Mouse (Mus musculus) CH12.LX (cell line): ENCODE results near the gene Pex3. TPM values are rescaled to one million over a fixed set of nuclear protein-coding genes. Genes with fewer than 3 reads are reported as not detected.

Experiments
- DNase-seq: peaks from one replicate; pipeline ENCODE4 v3.0.0-alpha.2; 2013; ENCODE audit errors: extremely low read depth
- H3K27ac ChIP-seq: 2 replicates; pipeline ENCODE4 v1.5.1; 2012; ENCODE audit warnings: low read depth, mild to moderate bottlenecking, control low read depth, moderate library complexity; ENCODE audit not compliant: insufficient read depth
- H3K27me3 ChIP-seq: replicated peaks from 2 replicates; pipeline ENCODE3; 2012; ENCODE audit warnings: inconsistent platforms
- H3K36me3 ChIP-seq, 2 experiments: replicated peaks in 1 of 2; 2 replicates each; pipeline versions ENCODE3 to v1.6.1; 2012; ENCODE audit warnings: inconsistent platforms in 1 of 2, low read length in 1 of 2, mild to moderate bottlenecking in 1 of 2, mixed read lengths in 1 of 2, moderate library complexity in 1 of 2; ENCODE audit not compliant: control insufficient read depth in 1 of 2, insufficient read depth in 1 of 2
- H3K4me1 ChIP-seq, 2 experiments: 2 replicates each; pipeline ENCODE4 v1.6.1; 2012; ENCODE audit warnings: inconsistent platforms in 1 of 2, moderate library complexity in 1 of 2; ENCODE audit not compliant: insufficient read depth in 2 of 2, control insufficient read depth in 1 of 2
- H3K4me2 ChIP-seq: 2 replicates; pipeline ENCODE4 v1.6.1; 2012; ENCODE audit warnings: low read depth, mild to moderate bottlenecking, control low read depth; ENCODE audit not compliant: poor library complexity, insufficient read depth, severe bottlenecking
- H3K4me3 ChIP-seq, 3 experiments: fragments of 150-350 bp in 1 of 3; sonication (generic) in 1 of 3; replicated peaks in 1 of 3; 2 replicates each; pipeline versions ENCODE3 to v1.5.1; 2011 to 2012; ENCODE audit warnings: low read depth in 2 of 3, low read length in 2 of 3, mild to moderate bottlenecking in 2 of 3, moderate library complexity in 2 of 3, control low read depth in 1 of 3, improper control_type of control experiment in 1 of 3, inconsistent platforms in 1 of 3, mixed read lengths in 1 of 3; ENCODE audit not compliant: poor library complexity in 1 of 3
- H3K79me2 ChIP-seq: replicated peaks from 2 replicates; pipeline ENCODE4 v1.6.1; 2012; ENCODE audit warnings: mild to moderate bottlenecking, moderate library complexity; ENCODE audit not compliant: control insufficient read depth, poor library complexity, insufficient read depth, severe bottlenecking; ENCODE audit errors: extremely low read depth
- H3K9ac ChIP-seq: 2 replicates; pipeline ENCODE4 v1.6.1; 2012; ENCODE audit warnings: low read depth, mild to moderate bottlenecking, control low read depth, moderate library complexity; ENCODE audit not compliant: insufficient read depth
- H3K9me3 ChIP-seq: replicated peaks from 2 replicates; pipeline ENCODE3; 2012; ENCODE audit warnings: low read length, inconsistent platforms, mixed read lengths
- CHD1 ChIP-seq: IDR thresholded peaks from 2 replicates; pipeline ENCODE4 v1.6.1; 2012; ENCODE audit warnings: low read depth, low read length, improper control_type of control experiment, inconsistent platforms
- CHD2 ChIP-seq: IDR thresholded peaks from 2 replicates; pipeline ENCODE4 v1.6.1; 2011; ENCODE audit warnings: low read length, improper control_type of control experiment
- CTCF ChIP-seq, 2 experiments: IDR thresholded peaks in 1 of 2; conservative IDR thresholded peaks in 1 of 2; 2 replicates each; pipeline ENCODE4 v1.5.1; 2011 to 2012; ENCODE audit warnings: low read depth in 2 of 2, low read length in 2 of 2, improper control_type of control experiment in 1 of 2, inconsistent platforms in 1 of 2, mild to moderate bottlenecking in 1 of 2, moderate library complexity in 1 of 2
- E2F4 ChIP-seq: IDR thresholded peaks from 2 replicates; pipeline ENCODE4 v1.6.1; 2011; ENCODE audit warnings: low read depth, low read length, improper control_type of control experiment; ENCODE audit not compliant: insufficient replicate concordance
- ELF1 ChIP-seq: IDR thresholded peaks from 2 replicates; pipeline ENCODE4 v1.6.1; 2014; ENCODE audit warnings: low read depth, mild to moderate bottlenecking, inconsistent platforms, low read length, improper control_type of control experiment
- EP300 ChIP-seq: IDR thresholded peaks from 2 replicates; pipeline ENCODE4 v1.6.1; 2011; ENCODE audit warnings: low read length, improper control_type of control experiment
- ETS1 ChIP-seq: conservative IDR thresholded peaks from 2 replicates; pipeline ENCODE4 v1.6.1; 2012; ENCODE audit warnings: low read depth, mild to moderate bottlenecking, inconsistent platforms, low read length, improper control_type of control experiment, moderate library complexity
- GABPA ChIP-seq: IDR thresholded peaks from 2 replicates; pipeline ENCODE4 v1.6.1; 2012; ENCODE audit warnings: low read depth, low read length, improper control_type of control experiment, inconsistent platforms; ENCODE audit not compliant: insufficient replicate concordance
- HCFC1 ChIP-seq: IDR thresholded peaks from 2 replicates; pipeline ENCODE4 v1.6.1; 2012; ENCODE audit warnings: low read depth, mild to moderate bottlenecking, inconsistent platforms, low read length, improper control_type of control experiment
- IRF4 ChIP-seq: IDR thresholded peaks from 2 replicates; pipeline ENCODE4 v1.6.1; 2014; ENCODE audit warnings: low read depth, mild to moderate bottlenecking, inconsistent platforms, low read length, improper control_type of control experiment
- JUND ChIP-seq: conservative IDR thresholded peaks from 2 replicates; pipeline ENCODE4 v1.6.1; 2011; ENCODE audit warnings: low read depth, low read length, improper control_type of control experiment
- KAT2A ChIP-seq: IDR thresholded peaks from 2 replicates; pipeline ENCODE4 v1.6.1; 2012; ENCODE audit warnings: low read length, improper control_type of control experiment, inconsistent platforms; ENCODE audit not compliant: insufficient replicate concordance
- NELFE ChIP-seq: IDR thresholded peaks from 2 replicates; pipeline ENCODE4 v1.6.1; 2011; ENCODE audit warnings: low read depth, low read length, improper control_type of control experiment
- NRF1 ChIP-seq: IDR thresholded peaks from 2 replicates; pipeline ENCODE4 v1.6.1; 2014; ENCODE audit warnings: low read depth, mild to moderate bottlenecking, inconsistent platforms, low read length, improper control_type of control experiment, moderate library complexity
- POLR2A ChIP-seq: IDR thresholded peaks from 2 replicates; pipeline ENCODE4 v1.6.1; 2011; ENCODE audit warnings: low read depth, mild to moderate bottlenecking, improper control_type of control experiment, low read length
- RCOR1 ChIP-seq: conservative IDR thresholded peaks from 2 replicates; pipeline ENCODE4 v1.6.1; 2012; ENCODE audit warnings: low read depth, mild to moderate bottlenecking, inconsistent platforms, low read length, improper control_type of control experiment
- TBP ChIP-seq: conservative IDR thresholded peaks from 2 replicates; pipeline ENCODE4 v1.6.1; 2011; ENCODE audit warnings: low read depth, low read length, improper control_type of control experiment
- TCF12 ChIP-seq: IDR thresholded peaks from 2 replicates; pipeline ENCODE4 v1.6.1; 2014; ENCODE audit warnings: low read depth, mild to moderate bottlenecking, inconsistent platforms, low read length, improper control_type of control experiment
- USF1 ChIP-seq: IDR thresholded peaks from 2 replicates; pipeline ENCODE4 v1.6.1; 2014; ENCODE audit warnings: low read depth, mild to moderate bottlenecking, inconsistent platforms, low read length, improper control_type of control experiment
- ZNF384 ChIP-seq: IDR thresholded peaks from 2 replicates; pipeline ENCODE4 v1.6.1; 2012; ENCODE audit warnings: low read depth, low read length, improper control_type of control experiment, inconsistent platforms
- dilution Hi-C: fragments of 300-500 bp; cut with MboI; formaldehyde crosslinking; loops from 2 replicates; pipeline ENCODE4 v1.14.3; 2020; ENCODE audit warnings: low sequenced_read_pairs; ENCODE audit not compliant: extremely low pct_unique_long_range_greater_than_20kb, extremely low pct_ligation_motif_present
- in situ Hi-C: fragments of 300-500 bp; cut with MboI; formaldehyde crosslinking; loops from 3 replicates; pipeline ENCODE4 v1.14.3; 2019; ENCODE audit warnings: low sequenced_read_pairs, low pct_ligation_motif_present, low pct_unique_long_range_greater_than_20kb, mixed read lengths
- polyA plus RNA-seq: library from polyadenylated mRNA; unstranded; fragments of >175 nt; gene quantifications from 2 replicates; pipeline ENCODE4 v1.2.1, GENCODE M21; 2012; ENCODE audit warnings: low read depth; ENCODE audit not compliant: insufficient read length
- total RNA-seq, 2 experiments: library from RNA; depleted of rRNA; stranded (reverse); fragments of 300-350 nt in 1 of 2; fragments of >200 nt in 1 of 2; gene quantifications; 2 replicates each; pipeline ENCODE4 v1.2.3; 2012 to 2014

Gene Pex3
- total and polyA plus RNA-seq, 3 experiments, result 14.6 to 34.9 (median 24.9) TPM

DNA sequence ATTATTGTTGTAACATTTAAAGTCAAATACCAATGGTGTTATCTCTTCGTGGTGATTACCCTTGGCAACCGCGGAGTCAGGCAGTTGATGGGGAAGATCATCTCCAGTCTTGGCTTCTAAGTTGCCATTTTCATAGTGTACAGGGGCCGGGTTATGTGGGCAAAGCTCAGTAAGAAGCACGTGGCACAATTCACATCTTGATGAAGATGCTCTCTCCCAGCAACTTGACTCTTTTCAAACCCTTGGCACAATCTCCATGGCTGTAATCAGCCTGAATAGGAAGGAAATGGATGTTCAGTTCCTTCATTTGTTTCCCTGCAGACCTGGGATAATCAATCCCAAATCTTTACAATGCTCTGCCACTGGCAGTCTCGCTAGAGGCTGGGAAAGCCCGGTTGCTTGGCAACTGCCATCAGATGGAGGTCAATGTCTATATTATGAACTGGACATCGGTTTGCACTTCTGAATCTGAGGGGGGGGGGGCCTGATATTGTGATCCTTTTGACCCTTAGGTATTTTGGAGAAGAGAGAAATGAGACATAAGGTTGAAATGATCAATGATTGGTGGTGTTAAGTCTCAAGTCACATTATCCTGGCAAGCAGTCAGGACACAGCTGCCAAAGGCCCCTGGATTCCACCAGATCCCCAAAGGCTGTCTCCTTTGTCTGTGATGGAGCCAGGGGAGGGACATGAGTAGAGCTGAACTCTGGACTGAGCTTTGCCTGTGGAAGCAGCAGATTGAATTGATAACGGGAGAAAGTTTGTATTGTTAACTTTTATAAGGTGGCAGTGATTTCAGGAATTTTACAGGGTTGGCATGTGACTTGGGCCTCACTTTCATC lies 18.0 kb upstream of the Pex3 start:
- TF ChIP-seq ETS1 (no peak), TCF12 (no peak), CTCF (conservative IDR thresholded peaks at IDR 0.05 in 1 of 2, IDR thresholded peaks at IDR 0.05 in 1 of 2; ENCODE audit: low read depth in 2 of 2, low read length in 2 of 2) (no peak), NELFE (no peak), JUND (no peak), CHD1 (no peak), EP300 (no peak), ZNF384 (no peak), NRF1 (no peak), USF1 (no peak), IRF4 (no peak), HCFC1 (no peak), KAT2A (no peak), CHD2 (no peak), E2F4 (no peak), TBP (no peak), ELF1 (no peak), POLR2A (no peak)
- TF ChIP-seq, all 38 proteins: peak for 0
- peaks cover 0 to 7% of the 10 kb centered on the region in 2 experiments for H3K36me3 ChIP-seq
- no peak overlapping the region for H3K4me2 ChIP-seq
- H3K4me1 ChIP-seq, result no peaks in the 10 kb centered on the region
- in situ Hi-C loops, result loop anchor here (25.0 kb wide), 1 partner anchor 616 kb away; no protein-coding TSS in a partner anchor
- no peaks in the 10 kb centered on the region for H3K9me3 ChIP-seq
- dilution Hi-C loops, result no loop called here
- no peak for DNase-seq
- H3K27ac ChIP-seq, result no peak overlapping the region
- no peaks in the 10 kb centered on the region for H3K79me2 ChIP-seq
- H3K4me3 ChIP-seq, result no peak overlapping the region
- H3K27me3 ChIP-seq, result no peaks in the 10 kb centered on the region
- no peak overlapping the region for H3K9ac ChIP-seq

DNA sequence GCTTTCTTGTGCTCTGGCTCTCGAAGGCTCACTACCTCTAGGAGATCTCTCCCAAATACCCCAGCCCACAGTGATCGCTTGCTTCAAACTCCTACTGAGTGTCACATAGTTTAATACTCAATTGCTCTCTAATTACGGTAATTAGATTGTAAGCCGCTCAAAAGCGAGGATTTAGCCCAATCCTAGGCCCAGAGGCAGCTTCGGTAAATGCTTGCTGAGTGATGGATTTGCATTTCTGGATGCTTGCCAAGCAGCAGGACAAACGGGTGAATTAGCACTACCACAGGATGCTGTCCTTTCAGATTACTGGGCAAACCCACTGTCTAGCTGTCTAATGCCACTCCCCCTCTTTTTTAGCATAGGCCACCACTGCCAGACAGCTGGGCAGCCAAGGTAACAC lies 16.9 kb upstream of the Pex3 start:
- Histone ChIP-seq H3K9me3 (no peaks in the 10 kb centered on the region), H3K36me3 (peaks cover 0 to 10% of the 10 kb centered on the region in 2 experiments), H3K27ac (no peak overlapping the region), H3K4me1 (no peaks in the 10 kb centered on the region), H3K9ac (no peak overlapping the region), H3K4me3 (no peak overlapping the region), H3K4me2 (no peak overlapping the region), H3K79me2 (no peaks in the 10 kb centered on the region), H3K27me3 (no peaks in the 10 kb centered on the region)
- in situ Hi-C loops (loop anchor here (25.0 kb wide), 1 partner anchor 617 kb away; no protein-coding TSS in a partner anchor), dilution Hi-C loops (no loop called here)
- TF ChIP-seq RCOR1, result no peak
- no peak for TF ChIP-seq GABPA
- TF ChIP-seq POLR2A, result no peak
- no peak for TF ChIP-seq USF1
- no peak for TF ChIP-seq NRF1
- no peak for TF ChIP-seq E2F4
- no peak for DNase-seq
